Mouse (Mus musculus) myocyte (in vitro differentiated cells): ENCODE measurements around the gene Phb2. TPM values are rescaled to one million over a fixed set of nuclear protein-coding genes. Genes with fewer than 3 reads are reported as not detected.

Experiments used
- H3K27me3 ChIP-seq: one replicate; pipeline ENCODE4 v1.6.1; 2011; ENCODE audit not compliant: control insufficient read depth, insufficient read depth, insufficient read length
- H3K36me3 ChIP-seq: one replicate; pipeline ENCODE4 v1.6.1; 2011; ENCODE audit not compliant: control insufficient read depth, insufficient read depth
- H3K4me2 ChIP-seq: one replicate; pipeline ENCODE4 v1.6.1; 2011; ENCODE audit warnings: low read depth, control low read depth
- H3K4me3 ChIP-seq: one replicate; pipeline ENCODE4 v1.5.1; 2011; ENCODE audit warnings: mild to moderate bottlenecking, control low read depth, moderate library complexity
- H3K79me2 ChIP-seq: one replicate; pipeline ENCODE4 v1.6.1; 2011; ENCODE audit not compliant: control insufficient read depth, insufficient read depth
- H3ac ChIP-seq: one replicate; pipeline ENCODE4 v1.6.1; 2011; ENCODE audit not compliant: control insufficient read depth, insufficient read length
- CEBPB ChIP-seq: IDR thresholded peaks from 2 replicates; pipeline ENCODE4 v1.6.1; 2011; ENCODE audit warnings: mild to moderate bottlenecking, moderate library complexity; ENCODE audit not compliant: poor library complexity, insufficient read depth, severe bottlenecking
- E2F4 ChIP-seq: IDR thresholded peaks from one replicate; pipeline ENCODE4 v1.6.1; 2011; ENCODE audit warnings: mild to moderate bottlenecking, control low read depth, moderate library complexity; ENCODE audit not compliant: insufficient read depth
- MAX ChIP-seq: IDR thresholded peaks from one replicate; pipeline ENCODE4 v1.6.1; 2011; ENCODE audit warnings: low read depth, mild to moderate bottlenecking, control low read depth
- MYOD1 ChIP-seq, 3 experiments: IDR thresholded peaks; one replicate each; pipeline ENCODE4 v1.6.1; 2011; ENCODE audit warnings: control low read depth in 2 of 3, low read depth in 2 of 3, mild to moderate bottlenecking in 2 of 3, moderate library complexity in 1 of 3; ENCODE audit not compliant: insufficient read length in 2 of 3, control insufficient read depth in 1 of 3
- MYOG ChIP-seq, 3 experiments: IDR thresholded peaks; one replicate each; pipeline ENCODE4 v1.6.1; 2011; ENCODE audit warnings: control low read depth in 2 of 3, low read depth in 2 of 3, mild to moderate bottlenecking in 2 of 3; ENCODE audit not compliant: insufficient read length in 2 of 3, control insufficient read depth in 1 of 3, insufficient read depth in 1 of 3
- POLR2A ChIP-seq: IDR thresholded peaks from one replicate; pipeline ENCODE4 v1.6.1; 2011; ENCODE audit warnings: low read depth, mild to moderate bottlenecking, control low read depth, moderate library complexity; ENCODE audit not compliant: insufficient read length
- POLR2AphosphoS2 ChIP-seq: IDR thresholded peaks from one replicate; pipeline ENCODE4 v1.6.1; 2011; ENCODE audit warnings: low read depth, control low read depth; ENCODE audit not compliant: insufficient read length
- REST ChIP-seq: IDR thresholded peaks from one replicate; pipeline ENCODE4 v1.6.1; 2011; ENCODE audit warnings: mild to moderate bottlenecking, control low read depth, moderate library complexity; ENCODE audit not compliant: insufficient read depth, insufficient read length
- SRF ChIP-seq: IDR thresholded peaks from one replicate; pipeline ENCODE4 v1.6.1; 2011; ENCODE audit warnings: low read depth; ENCODE audit not compliant: control insufficient read depth, insufficient read length
- TCF12 ChIP-seq: IDR thresholded peaks from one replicate; pipeline ENCODE4 v1.6.1; 2011; ENCODE audit warnings: mild to moderate bottlenecking, control low read depth; ENCODE audit not compliant: poor library complexity, insufficient read depth, severe bottlenecking
- TCF3 ChIP-seq: IDR thresholded peaks from one replicate; pipeline ENCODE4 v1.6.1; 2011; ENCODE audit warnings: low read depth, control low read depth; ENCODE audit not compliant: insufficient read length
- USF1 ChIP-seq: IDR thresholded peaks from one replicate; pipeline ENCODE4 v1.6.1; 2011; ENCODE audit warnings: low read depth, mild to moderate bottlenecking, control low read depth, moderate library complexity
- polyA plus RNA-seq: library from polyadenylated mRNA; unstranded; fragments of >200 nt; fragmentation: generic; extraction: Trizol; gene quantifications from one replicate; pipeline ENCODE4 v1.2.1, GENCODE M21; 2012; ENCODE audit warnings: missing spikeins

Gene Phb2
- polyA plus RNA-seq, 1 experiment = 339 TPM

GRCm38 (mm10) chr6:124716864-124717490 lies 4.8 kb downstream of the Phb2 start:
- Histone ChIP-seq H3K4me2 (no peak overlapping the region), H3ac (no peak overlapping the region), H3K27me3 (no peaks in the 10 kb centered on the region), H3K4me3 (no peak overlapping the region), H3K79me2 (peaks cover 23% of the 10 kb centered on the region), H3K36me3 (peaks cover 22% of the 10 kb centered on the region)
- TF ChIP-seq E2F4 (no peak), MAX (no peak), REST (no peak), USF1 (no peak), SRF (no peak), MYOD1 (IDR thresholded peaks at IDR 0.05; ENCODE audit: control insufficient read depth in 1 of 3, insufficient read length in 2 of 3, low read depth in 2 of 3) (no peak), POLR2A (no peak), CEBPB (no peak), TCF3 (no peak), POLR2AphosphoS2 (no peak), TCF12 (no peak), MYOG (IDR thresholded peaks at IDR 0.05; ENCODE audit: control insufficient read depth in 1 of 3, insufficient read depth in 1 of 3, insufficient read length in 2 of 3, low read depth in 2 of 3) (no peak)

- Histone ChIP-seq H3K4me3 (no peak overlapping the region), H3ac (no peak overlapping the region), H3K79me2 (peaks cover 17% of the 10 kb centered on the region), H3K27me3 (no peaks in the 10 kb centered on the region), H3K4me2 (no peak overlapping the region), H3K36me3 (peaks cover 22% of the 10 kb centered on the region)
- TF ChIP-seq MYOD1 (IDR thresholded peaks at IDR 0.05; ENCODE audit: control insufficient read depth in 1 of 3, insufficient read length in 2 of 3, low read depth in 2 of 3) (no peak), MAX (no peak), SRF (no peak), TCF12 (no peak), USF1 (no peak), TCF3 (no peak), MYOG (IDR thresholded peaks at IDR 0.05; ENCODE audit: control insufficient read depth in 1 of 3, insufficient read depth in 1 of 3, insufficient read length in 2 of 3, low read depth in 2 of 3) (no peak), CEBPB (no peak), REST (no peak), POLR2AphosphoS2 (no peak), POLR2A (no peak), E2F4 (no peak)
Measured at GRCm38 (mm10) chr6:124717968-124718367, 5.8 kb downstream of the Phb2 start.

- H3K79me2 ChIP-seq = peaks cover 9% of the 10 kb centered on the region
- TF ChIP-seq MYOG (IDR thresholded peaks at IDR 0.05; ENCODE audit: control insufficient read depth in 1 of 3, insufficient read depth in 1 of 3, insufficient read length in 2 of 3, low read depth in 2 of 3) (no peak), TCF3 (no peak), REST (no peak), TCF12 (no peak), SRF (no peak), MAX (no peak), E2F4 (no peak), POLR2A (no peak), MYOD1 (IDR thresholded peaks at IDR 0.05; ENCODE audit: control insufficient read depth in 1 of 3, insufficient read length in 2 of 3, low read depth in 2 of 3) (no peak), POLR2AphosphoS2 (no peak), CEBPB (no peak), USF1 (no peak)
- H3K4me2 ChIP-seq = no peak overlapping the region
- no peaks in the 10 kb centered on the region for H3K27me3 ChIP-seq
- H3K36me3 ChIP-seq = peaks cover 22% of the 10 kb centered on the region
- H3K4me3 ChIP-seq = no peak overlapping the region
- no peak overlapping the region for H3ac ChIP-seq
Measured at GRCm38 (mm10) chr6:124718703-124719102, 6.6 kb downstream of the Phb2 start.

- H3K36me3 ChIP-seq = peaks cover 18% of the 10 kb centered on the region
- no peak overlapping the region for H3K4me2 ChIP-seq
- H3ac ChIP-seq = no peak overlapping the region
- H3K79me2 ChIP-seq = peaks cover 2% of the 10 kb centered on the region
- TF ChIP-seq USF1 (no peak), REST (no peak), MYOD1 (IDR thresholded peaks at IDR 0.05; ENCODE audit: control insufficient read depth in 1 of 3, insufficient read length in 2 of 3, low read depth in 2 of 3) (no peak), CEBPB (no peak), POLR2AphosphoS2 (no peak), POLR2A (no peak), TCF3 (no peak), SRF (no peak), MYOG (IDR thresholded peaks at IDR 0.05; ENCODE audit: control insufficient read depth in 1 of 3, insufficient read depth in 1 of 3, insufficient read length in 2 of 3, low read depth in 2 of 3) (no peak), TCF12 (no peak), MAX (no peak), E2F4 (no peak)
- H3K4me3 ChIP-seq = no peak overlapping the region
- H3K27me3 ChIP-seq = no peaks in the 10 kb centered on the region
Measured at GRCm38 (mm10) chr6:124719354-124719978, 7.3 kb downstream of the Phb2 start.
